Mouse (Mus musculus): ENCODE measurements around the gene Jun. TPM values are rescaled to one million over a fixed set of nuclear protein-coding genes. Genes with fewer than 3 reads are reported as not detected.

Jun gene
- total RNA-seq (2021) = 10 to 100 TPM; 56.1 to 67.7 TPM
- long read RNA-seq, experiment 1, transcript Jun-201 (1 exons, 3,189 nt) = major isoform, 37 of 37 reads
- long read RNA-seq, experiment 1, partial matches to known transcripts = 0 of 37 reads
- long read RNA-seq, experiment 1, other reads (novel, unspliced or antisense) = 0 of 37 reads
- long read RNA-seq, experiment 2, transcript Jun-201 (1 exons, 3,189 nt) = major isoform, 20 of 20 reads
- long read RNA-seq, experiment 2, partial matches to known transcripts = 0 of 20 reads
- long read RNA-seq, experiment 2, other reads (novel, unspliced or antisense) = 0 of 20 reads

DNA sequence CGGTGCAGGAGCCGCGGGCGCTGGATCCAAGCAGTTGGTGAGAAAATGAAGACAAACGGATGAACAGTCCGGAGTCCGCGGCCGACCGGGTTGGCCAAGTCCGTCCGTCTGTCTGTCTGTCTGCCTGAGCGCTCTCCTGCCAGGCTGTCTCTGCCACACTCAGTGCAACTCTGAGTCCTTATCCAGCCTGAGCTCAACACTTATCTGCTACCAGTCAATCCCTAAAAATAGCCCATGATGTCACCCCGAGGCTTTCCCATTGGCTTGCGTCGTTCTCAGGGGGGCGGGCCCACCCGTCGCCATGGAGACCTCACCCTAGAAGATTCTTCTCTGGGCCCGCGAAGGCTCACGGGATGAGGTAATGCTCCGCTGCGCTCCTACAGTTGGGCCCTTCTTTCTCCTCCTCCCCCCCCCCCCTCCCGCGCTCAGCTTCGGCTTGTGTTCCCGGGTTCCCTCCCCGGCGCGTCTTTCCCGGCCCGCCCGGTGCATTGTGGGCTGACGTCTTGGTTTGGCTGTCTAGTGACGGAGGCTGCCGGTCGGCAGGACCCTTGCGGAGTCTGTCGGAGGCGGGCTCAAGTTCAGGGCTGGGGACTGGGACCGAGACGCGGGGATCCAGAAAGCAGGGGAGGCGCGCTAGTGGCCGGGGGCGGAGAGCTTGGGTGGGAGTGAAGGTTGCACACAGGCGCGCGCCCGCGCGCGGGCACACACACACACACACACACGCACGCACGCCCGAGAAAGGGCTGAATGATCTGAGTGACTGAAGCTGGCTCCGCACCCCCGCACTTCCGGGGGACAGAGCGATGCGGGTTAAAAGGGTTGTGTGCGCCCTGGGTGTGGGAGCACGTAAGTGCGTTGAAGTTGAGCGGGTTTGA lies at the start of gene Jun:
Gene Jun, minus strand, starts transcription at position 198 of the 875 bp plus-strand sequence.
- peak; percentile 100 for DNase-seq

- no peak for DNase-seq
Measured at GRCm38 (mm10) chr4:95101684-95102083, 49.7 kb upstream of the Jun start.

- DNase-seq = no peak
Measured at GRCm38 (mm10) chr4:95100694-95101093, 48.7 kb upstream of the Jun start.

GRCm38 (mm10) chr4:95099373-95099772 lies 47.4 kb upstream of the Jun start:
- no peak for DNase-seq

DNA sequence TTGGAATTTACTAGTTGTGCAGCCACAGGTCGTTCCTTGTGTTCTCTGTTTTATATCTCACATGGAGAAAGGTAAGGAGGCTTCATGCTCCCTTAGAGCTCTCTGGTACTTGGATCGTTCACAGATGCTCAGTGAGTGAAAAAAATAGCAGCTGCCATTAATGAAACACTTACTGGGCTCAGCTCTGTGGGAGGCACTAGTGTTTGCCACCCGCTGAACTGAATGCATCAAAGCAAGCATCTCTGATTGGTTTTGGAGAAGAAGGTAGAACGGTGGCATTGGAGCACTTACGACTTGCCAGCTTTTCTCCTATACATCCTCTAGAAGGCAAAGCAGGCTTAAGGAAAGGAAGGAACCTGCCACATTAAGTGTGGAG lies 46.7 kb upstream of the Jun start:
- no peak for DNase-seq

DNA sequence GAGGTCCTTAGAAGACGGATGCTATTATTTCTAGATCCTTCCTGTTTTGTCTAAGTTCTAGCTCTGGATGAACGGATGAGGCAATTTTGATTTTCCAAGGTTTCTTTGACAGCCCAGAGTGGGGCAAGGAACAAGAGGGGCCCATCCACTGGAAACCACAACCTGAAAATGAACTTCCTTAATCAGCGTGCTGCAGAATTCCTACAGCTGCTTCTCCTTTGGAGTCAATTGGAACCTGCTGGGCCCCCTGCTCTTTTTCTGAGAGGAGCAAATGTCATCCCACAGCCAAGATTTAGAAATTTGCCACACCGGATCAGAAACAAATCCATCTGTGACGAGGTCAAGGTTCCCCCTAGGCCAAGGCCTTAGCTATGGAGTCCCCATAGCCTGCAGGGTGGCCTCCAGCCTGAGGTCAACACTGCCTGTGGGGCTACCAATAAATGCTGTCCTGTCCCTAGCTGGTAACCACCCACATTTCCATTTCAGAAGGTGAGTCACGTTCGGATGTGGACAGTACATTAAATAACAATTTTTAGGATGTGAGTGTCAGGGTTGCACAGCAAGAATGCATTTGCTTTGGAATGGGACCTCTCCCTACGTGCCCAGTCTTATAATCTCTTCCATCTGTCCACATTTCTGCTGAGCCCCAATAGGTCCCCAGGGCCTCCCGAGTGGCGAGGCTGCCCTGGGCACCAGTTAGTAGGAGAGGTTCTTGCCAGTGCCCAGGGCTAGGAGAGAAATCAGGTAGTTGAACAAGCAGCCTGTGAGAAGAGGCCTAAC lies 46.1 kb upstream of the Jun start:
- no peak for DNase-seq

DNA sequence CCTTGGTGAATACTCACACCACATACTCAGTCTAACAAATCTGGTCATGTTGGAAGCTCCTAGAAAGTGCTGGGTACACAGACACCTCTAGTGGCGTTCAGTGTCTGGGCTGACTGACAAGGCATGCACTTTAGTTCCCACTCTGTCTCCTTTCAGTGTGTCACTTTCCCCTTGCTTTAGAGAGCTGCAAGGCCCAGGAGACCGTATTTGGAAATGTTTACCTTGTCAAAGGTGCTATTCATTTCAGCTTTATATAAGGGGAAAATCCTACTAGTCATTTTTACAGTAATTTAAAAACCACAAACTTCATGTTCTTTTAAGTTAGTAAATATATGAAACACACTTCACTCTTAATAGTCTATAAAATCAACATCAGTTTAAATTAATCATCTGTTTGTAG lies 44.7 kb upstream of the Jun start:
- DNase-seq = no peak

DNA sequence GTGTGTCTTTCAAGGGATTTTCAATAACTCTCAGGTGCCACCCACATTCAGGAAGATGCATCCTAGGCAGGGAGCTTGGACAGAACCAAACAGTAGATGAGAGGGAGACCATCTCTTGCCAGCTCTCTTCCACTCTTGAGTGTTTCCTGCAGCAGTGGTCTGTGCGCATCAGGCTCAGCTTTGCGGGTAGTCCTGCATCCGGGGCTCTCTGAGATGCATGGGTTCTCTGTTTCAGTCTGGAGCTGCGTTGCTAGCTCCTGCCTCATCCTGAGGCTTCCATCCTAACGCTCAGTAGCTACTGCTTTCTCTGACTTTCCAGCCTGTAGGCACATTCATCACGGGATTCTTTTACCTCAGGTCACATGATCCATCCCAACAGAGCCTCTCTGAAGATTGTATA lies 43.9 kb upstream of the Jun start:
- no peak for DNase-seq

GRCm38 (mm10) chr4:95095355-95095754 lies 43.3 kb upstream of the Jun start:
- no peak for DNase-seq

GRCm38 (mm10) chr4:95094700-95095113 lies 42.7 kb upstream of the Jun start:
- peak; percentile 40 to 72 for DNase-seq

DNA sequence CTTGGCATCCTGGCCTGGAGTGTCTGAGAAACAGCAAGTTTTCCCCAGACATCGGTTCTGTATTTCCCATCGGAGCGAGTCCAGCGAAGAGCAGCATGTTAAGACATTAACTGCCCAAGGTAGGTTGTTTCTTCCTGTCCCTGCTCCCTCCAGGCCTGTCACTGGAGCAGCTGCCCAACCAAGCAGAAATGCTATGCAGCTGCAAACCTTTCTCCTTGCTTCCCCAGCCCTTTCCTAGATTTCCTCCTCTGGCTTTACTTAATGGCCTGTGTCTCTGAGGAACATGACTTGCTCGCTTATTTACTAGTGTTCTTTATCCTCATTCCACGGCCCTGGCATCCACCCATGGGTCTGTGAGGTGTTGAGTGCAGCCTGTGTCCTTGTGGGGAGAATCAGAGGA lies 41.6 kb upstream of the Jun start:
- peak; percentile 33 to 58 for DNase-seq

DNA sequence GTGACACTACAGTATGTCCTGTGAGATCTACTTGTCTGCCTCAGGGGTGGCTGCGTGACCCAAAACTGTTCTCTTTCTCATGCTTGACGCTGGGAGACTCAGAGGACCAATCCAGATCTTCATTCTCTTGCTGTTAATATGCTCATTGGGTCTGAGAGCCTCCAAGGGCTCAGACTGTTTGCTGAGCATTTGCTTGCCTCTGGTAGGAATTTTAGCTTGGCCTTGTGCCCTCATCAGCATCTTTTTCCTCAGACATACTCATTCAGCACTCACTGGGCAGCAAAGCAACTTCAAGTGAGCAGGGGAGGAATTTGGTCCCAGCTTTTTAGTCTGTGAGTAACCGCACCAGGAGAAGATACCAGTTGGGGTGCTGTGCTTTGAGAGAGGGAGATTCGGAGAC lies 40.5 kb upstream of the Jun start:
- DNase-seq = no peak

GRCm38 (mm10) chr4:95091536-95091935 lies 39.5 kb upstream of the Jun start:
- DNase-seq = no peak

DNA sequence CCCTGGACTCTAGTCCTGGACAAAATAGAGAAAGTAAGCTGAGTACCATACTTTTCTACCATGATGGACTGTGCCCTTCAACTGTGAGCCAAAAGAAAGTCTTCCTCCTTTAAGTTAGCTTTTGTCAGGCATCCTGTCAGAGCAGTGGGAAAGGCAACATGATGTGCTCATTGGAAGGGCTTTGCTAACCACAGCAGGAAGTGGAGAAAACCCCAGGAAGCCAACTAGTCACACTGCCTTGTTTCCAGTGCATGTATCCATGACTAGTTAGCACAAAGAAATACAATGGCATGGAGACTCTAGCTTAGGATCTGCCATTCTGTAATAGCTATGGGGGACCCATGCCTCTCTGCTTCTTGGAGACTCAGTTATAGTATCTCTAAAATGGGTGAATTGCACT lies 37.9 kb upstream of the Jun start:
- no peak for DNase-seq

GRCm38 (mm10) chr4:95089053-95089452 lies 37.0 kb upstream of the Jun start:
- DNase-seq = no peak

- no peak for DNase-seq
Measured at GRCm38 (mm10) chr4:95083957-95084356, 31.9 kb upstream of the Jun start.

GRCm38 (mm10) chr4:95083191-95083729 lies 31.2 kb upstream of the Jun start:
- no peak for DNase-seq

DNA sequence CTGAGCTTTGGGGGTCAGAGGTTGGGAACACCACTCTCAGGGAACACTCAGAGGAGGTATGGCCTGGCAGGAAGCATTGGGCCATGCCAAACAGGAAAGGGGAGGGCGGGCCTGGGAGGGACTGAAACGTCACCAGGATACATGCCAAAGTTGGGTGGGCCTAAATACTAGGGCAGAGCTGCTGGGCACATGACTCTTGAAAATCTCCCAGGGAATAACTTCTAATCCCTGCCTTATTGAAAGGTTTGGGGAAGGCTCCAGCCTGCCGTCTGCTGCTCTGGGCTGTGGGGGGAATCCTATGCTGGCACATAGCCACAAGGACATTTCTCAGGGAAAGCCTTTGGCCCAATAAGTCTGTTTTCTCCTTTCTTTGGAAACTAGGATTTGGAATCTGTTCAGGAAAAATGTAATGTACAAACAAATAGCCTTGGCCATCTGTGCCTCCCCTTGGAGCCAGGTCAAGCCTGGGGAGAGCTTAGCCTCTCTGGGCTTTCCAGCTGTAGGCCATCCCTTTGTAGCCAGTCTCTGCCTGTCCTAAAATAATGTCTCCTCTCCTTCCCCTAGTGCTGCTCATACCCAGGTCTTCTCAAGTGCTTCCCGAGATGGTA lies 30.6 kb upstream of the Jun start:
- peak; percentile 74 to 87 for DNase-seq

DNA sequence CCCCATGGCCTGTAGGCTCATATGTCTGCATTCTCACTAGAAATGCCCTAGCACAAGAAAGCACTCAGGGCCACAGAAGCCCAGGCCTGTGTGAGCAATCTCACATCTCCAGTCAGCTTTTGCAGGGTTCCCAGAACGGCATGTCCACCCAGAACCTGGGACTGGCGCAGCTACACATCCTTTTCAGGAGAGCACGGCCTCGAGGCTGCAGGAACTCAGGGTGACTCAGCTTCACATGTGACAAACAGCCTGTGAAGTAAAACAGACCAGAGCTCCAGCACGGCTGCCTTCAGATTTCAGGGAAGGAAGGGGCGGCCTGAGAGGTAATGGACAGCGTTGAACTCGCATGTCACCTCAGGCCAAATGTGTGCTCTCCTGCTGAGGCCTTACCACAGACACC lies 29.6 kb upstream of the Jun start:
- peak; percentile 56 to 61 for DNase-seq

- DNase-seq = no peak
Measured at GRCm38 (mm10) chr4:95078625-95079024, 26.6 kb upstream of the Jun start.

DNA sequence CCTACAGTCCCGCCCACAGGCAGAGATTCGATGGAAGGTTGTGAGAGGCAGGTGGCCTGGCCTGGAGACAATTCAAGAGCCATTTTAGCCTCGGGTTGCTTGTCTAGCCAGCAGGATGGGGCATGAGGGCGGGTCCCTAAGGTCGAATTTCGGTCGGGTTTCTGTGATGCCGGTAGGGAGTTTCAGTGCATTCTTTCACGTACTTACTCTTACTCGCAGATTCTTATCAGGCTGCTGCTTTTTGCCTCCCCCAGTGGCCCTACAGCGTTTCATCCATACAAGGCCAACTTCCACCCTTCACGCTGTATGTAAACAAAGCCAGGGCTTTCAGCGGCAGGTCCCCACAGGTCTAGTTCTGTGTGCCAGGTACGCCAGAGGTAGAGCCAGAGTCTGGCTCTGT lies 24.3 kb upstream of the Jun start:
- no peak for DNase-seq

- no peak for DNase-seq
Measured at GRCm38 (mm10) chr4:95075591-95076002, 23.6 kb upstream of the Jun start.

All from heart, adult 18-20 months (tissue).